Mouse (Mus musculus) midbrain, embryonic 15.5 days (tissue): ENCODE measurements around the gene Tmem59. TPM values are rescaled to one million over a fixed set of nuclear protein-coding genes. Genes with fewer than 3 reads are reported as not detected.

Source experiments
- ATAC-seq: fragments of 200-750 bp; cut with Nextera tagmentation; replicated peaks from 2 replicates; pipeline ENCODE4 v1.8.0; 2017; ENCODE audit warnings: moderate TSS enrichment
- H3K27ac ChIP-seq: fragments of 300-500 bp; sonication (generic); 2 replicates; pipeline ENCODE4 v1.5.1; 2015; ENCODE audit warnings: mild to moderate bottlenecking, inconsistent platforms
- H3K27me3 ChIP-seq: fragments of 300-500 bp; sonication (generic); replicated peaks from 2 replicates; pipeline ENCODE4 v1.6.1; 2015; ENCODE audit warnings: inconsistent platforms
- H3K36me3 ChIP-seq: fragments of 300-500 bp; sonication (generic); replicated peaks from 2 replicates; pipeline ENCODE4 v1.6.1; 2015; ENCODE audit warnings: inconsistent platforms
- H3K4me1 ChIP-seq: fragments of 300-500 bp; sonication (generic); 2 replicates; pipeline ENCODE4 v1.6.1; 2015; ENCODE audit warnings: inconsistent platforms
- H3K4me2 ChIP-seq: fragments of 300-500 bp; sonication (generic); 2 replicates; pipeline ENCODE4 v1.6.1; 2015; ENCODE audit warnings: inconsistent platforms, mild to moderate bottlenecking, moderate library complexity
- H3K4me3 ChIP-seq: fragments of 300-500 bp; sonication (generic); 2 replicates; pipeline ENCODE4 v1.5.1; 2015; ENCODE audit warnings: mild to moderate bottlenecking, inconsistent platforms
- H3K9ac ChIP-seq: fragments of 300-500 bp; sonication (generic); 2 replicates; pipeline ENCODE4 v1.6.1; 2015; ENCODE audit warnings: mild to moderate bottlenecking, inconsistent platforms
- H3K9me3 ChIP-seq: fragments of 300-500 bp; sonication (generic); 2 replicates; pipeline ENCODE4 v1.6.1; 2016; ENCODE audit warnings: inconsistent platforms
- WGBS: fragments of 180-500 bp; shearing (Covaris S2); methylation state at CpG from one replicate; pipeline ENCODE4 v1.1.7; 2015; ENCODE audit warnings: mixed read lengths; 5-methylcytosine and 5-hydroxymethylcytosine counted together
- polyA plus RNA-seq: library from polyadenylated mRNA; unstranded; fragments of >200 nt; fragmentation: Nextera tagmentation; extraction: Ambion mirVana; gene quantifications from 2 replicates; pipeline ENCODE4 v1.2.1, GENCODE M21; 2015

Gene Tmem59
- polyA plus RNA-seq, 1 experiment from 2014 or later = 346 TPM

- no peak overlapping the region for H3K27ac ChIP-seq
- no peak overlapping the region for H3K9ac ChIP-seq
- H3K4me3 ChIP-seq = no peak overlapping the region
- H3K36me3 ChIP-seq = 0 out of 2 replicates have a peak, but pooled peaks cover 2% of the 10 kb centered on the region
- no peaks in the 10 kb centered on the region for H3K4me1 ChIP-seq
- no peak overlapping the region for H3K4me2 ChIP-seq
- no peaks in the 10 kb centered on the region for H3K27me3 ChIP-seq
- 78% methylated on average over 12 of the region's 12 CpGs for WGBS
- ATAC-seq = no peak
- no peaks in the 10 kb centered on the region for H3K9me3 ChIP-seq
Observed at GRCm38 (mm10) chr4:107213279-107214011, 35.2 kb downstream of the Tmem59 start.

DNA sequence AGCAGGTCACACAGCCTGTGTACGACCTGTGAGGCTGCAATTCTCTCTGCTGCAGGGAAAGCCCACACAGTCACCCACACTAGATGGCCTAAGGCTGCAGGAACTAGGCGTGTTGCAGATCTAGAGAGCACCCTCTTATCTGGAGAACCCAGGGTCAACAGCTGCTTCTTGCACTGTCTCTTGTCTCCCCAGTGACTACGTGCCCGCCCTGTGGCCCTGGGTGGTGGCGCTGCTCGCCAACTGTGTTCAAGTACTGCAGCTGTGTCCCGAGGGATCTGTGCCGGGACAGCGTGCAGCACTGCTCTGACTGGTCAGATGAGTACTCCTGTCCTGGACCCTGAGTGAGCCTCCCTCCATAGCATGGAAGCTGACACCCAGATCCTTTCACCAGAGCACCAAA lies 39.4 kb downstream of the Tmem59 start:
- H3K9ac ChIP-seq = no peak overlapping the region
- no peak overlapping the region for H3K4me2 ChIP-seq
- H3K4me3 ChIP-seq = no peak overlapping the region
- H3K36me3 ChIP-seq = no peaks in the 10 kb centered on the region
- H3K4me1 ChIP-seq = no peaks in the 10 kb centered on the region
- H3K27me3 ChIP-seq = no peaks in the 10 kb centered on the region
- no peak overlapping the region for H3K27ac ChIP-seq
- 84% methylated on average over 9 of the region's 9 CpGs for WGBS
- H3K9me3 ChIP-seq = no peaks in the 10 kb centered on the region
- no peak for ATAC-seq

GRCm38 (mm10) chr4:107221524-107221923 lies 43.3 kb downstream of the Tmem59 start:
- H3K27ac ChIP-seq = no peak overlapping the region
- no peak overlapping the region for H3K4me3 ChIP-seq
- H3K9ac ChIP-seq = no peak overlapping the region
- H3K27me3 ChIP-seq = no peaks in the 10 kb centered on the region
- no peaks in the 10 kb centered on the region for H3K9me3 ChIP-seq
- no peaks in the 10 kb centered on the region for H3K4me1 ChIP-seq
- no peak for ATAC-seq
- H3K4me2 ChIP-seq = no peak overlapping the region
- no peaks in the 10 kb centered on the region for H3K36me3 ChIP-seq
- WGBS = 93% methylated on average over 5 of the region's 5 CpGs

DNA sequence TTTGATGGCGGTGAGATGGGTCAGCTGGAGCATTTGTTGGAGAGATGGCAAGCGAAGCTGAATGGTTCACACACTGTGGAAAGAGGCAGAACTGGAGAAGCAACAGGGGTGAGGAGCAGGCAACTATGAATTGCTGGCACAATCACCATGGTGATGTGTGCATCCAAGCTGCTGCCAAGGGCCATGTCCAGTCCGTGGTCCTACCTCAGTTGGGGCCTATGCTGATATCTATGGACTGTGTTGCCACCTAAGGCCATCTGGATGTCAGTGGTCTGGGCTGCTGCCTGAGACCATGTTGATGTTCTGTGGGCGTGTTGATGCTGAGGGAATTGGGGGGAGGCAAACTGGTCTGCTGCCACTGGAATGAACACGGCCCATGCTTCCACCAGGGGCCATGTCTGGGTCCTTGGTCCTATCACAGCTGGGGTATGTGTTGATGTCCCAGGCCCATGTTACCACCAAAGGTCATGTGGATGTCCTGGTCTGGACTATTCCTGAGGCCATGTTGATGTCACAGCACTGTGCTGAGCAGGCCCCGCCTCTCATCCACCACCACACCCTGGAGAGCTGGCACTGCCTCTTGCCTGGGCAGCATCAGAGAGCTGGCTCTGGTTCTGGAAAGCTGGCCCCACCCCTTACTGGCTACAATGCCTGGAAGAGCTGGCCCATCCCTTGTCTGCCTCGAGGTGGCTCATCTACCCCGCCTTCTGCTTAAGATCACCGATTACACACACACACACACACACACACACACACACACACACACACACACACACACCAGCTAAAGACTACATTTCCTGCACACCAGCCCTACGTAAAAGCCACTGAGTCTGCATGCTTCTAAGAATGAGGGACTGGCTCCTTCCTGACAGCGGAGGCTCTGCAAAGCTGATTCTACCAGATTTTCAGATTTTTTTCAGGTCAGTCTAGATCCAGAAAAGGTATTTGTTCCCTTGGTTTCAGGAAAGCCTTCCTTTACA lies 45.3 kb downstream of the Tmem59 start:
- ATAC-seq = no peak

GRCm38 (mm10) chr4:107226313-107226712 lies 48.1 kb downstream of the Tmem59 start:
- no peak for ATAC-seq
- 92% methylated on average over 2 of the region's 2 CpGs for WGBS

More for the DNA sequence above, 45.3 kb downstream of the Tmem59 start:
- H3K9me3 ChIP-seq = no peaks in the 10 kb centered on the region
- H3K4me2 ChIP-seq = no peak overlapping the region
- no peaks in the 10 kb centered on the region for H3K36me3 ChIP-seq
- no peak overlapping the region for H3K4me3 ChIP-seq
- H3K27ac ChIP-seq = no peak overlapping the region
- H3K9ac ChIP-seq = no peak overlapping the region
- H3K4me1 ChIP-seq = no peaks in the 10 kb centered on the region
- WGBS = 84% methylated on average over 11 of the region's 11 CpGs
- no peaks in the 10 kb centered on the region for H3K27me3 ChIP-seq

DNA sequence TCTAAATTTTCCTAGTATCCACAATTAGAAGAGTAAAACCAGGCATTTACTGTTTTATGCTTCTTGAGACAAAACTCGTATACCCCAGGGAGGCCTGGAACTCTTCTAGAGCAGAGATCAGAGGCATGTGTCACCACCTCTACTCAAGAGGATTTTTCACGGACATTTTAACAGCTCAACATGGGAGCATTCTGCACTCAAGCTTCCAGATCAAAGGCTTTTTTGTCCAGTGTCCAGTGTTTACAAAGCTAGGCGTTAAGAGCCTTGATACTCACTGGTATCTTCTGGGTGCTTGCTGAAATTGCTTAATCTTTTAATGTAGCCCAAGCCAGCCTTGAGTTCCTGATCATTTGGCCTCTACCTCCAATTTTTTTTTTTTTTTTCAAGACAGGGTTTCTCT lies 54.0 kb downstream of the Tmem59 start:
- no peak overlapping the region for H3K4me2 ChIP-seq
- H3K9ac ChIP-seq = no peak overlapping the region
- no peak for ATAC-seq
- WGBS = 43% methylated on average over 3 of the region's 3 CpGs
- H3K27me3 ChIP-seq = no peaks in the 10 kb centered on the region
- no peaks in the 10 kb centered on the region for H3K9me3 ChIP-seq
- H3K27ac ChIP-seq = no peak overlapping the region
- H3K4me3 ChIP-seq = no peak overlapping the region
- H3K4me1 ChIP-seq = no peaks in the 10 kb centered on the region
- H3K36me3 ChIP-seq = peaks cover 27% of the 10 kb centered on the region

More at GRCm38 (mm10) chr4:107226313-107226712, 48.1 kb downstream of the Tmem59 start:
- H3K27ac ChIP-seq = no peak overlapping the region
- no peaks in the 10 kb centered on the region for H3K27me3 ChIP-seq
- H3K4me2 ChIP-seq = no peak overlapping the region
- no peak overlapping the region for H3K4me3 ChIP-seq
- no peaks in the 10 kb centered on the region for H3K36me3 ChIP-seq
- no peak overlapping the region for H3K9ac ChIP-seq
- H3K4me1 ChIP-seq = no peaks in the 10 kb centered on the region
- no peaks in the 10 kb centered on the region for H3K9me3 ChIP-seq

DNA sequence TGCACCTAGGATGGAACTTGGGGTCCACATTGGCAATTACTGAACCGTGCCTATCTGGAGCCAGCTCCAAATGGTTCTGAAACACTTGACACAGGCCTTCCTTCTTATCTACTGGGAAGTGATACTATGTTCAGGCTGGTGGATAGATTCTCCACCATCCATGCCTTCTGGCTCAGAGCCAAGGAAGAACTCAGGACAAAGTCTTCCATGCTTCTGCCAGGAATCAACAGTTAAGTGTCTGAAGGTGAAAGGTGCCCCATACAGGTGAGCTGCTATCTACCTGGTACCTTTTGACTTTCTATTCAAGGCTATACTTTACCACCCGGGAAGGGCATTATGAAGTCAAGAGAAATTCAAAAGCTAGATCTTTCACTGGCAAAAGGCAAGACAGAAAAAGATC lies 60.1 kb downstream of the Tmem59 start:
- no peak overlapping the region for H3K27ac ChIP-seq
- H3K9ac ChIP-seq = no peak overlapping the region
- H3K36me3 ChIP-seq = peaks cover 37% of the 10 kb centered on the region
- no peak overlapping the region for H3K4me3 ChIP-seq
- no peaks in the 10 kb centered on the region for H3K27me3 ChIP-seq
- H3K4me1 ChIP-seq = no peaks in the 10 kb centered on the region
- 92% methylated on average over 2 of the region's 2 CpGs for WGBS
- ATAC-seq = no peak
- H3K4me2 ChIP-seq = no peak overlapping the region
- H3K9me3 ChIP-seq = no peaks in the 10 kb centered on the region

DNA sequence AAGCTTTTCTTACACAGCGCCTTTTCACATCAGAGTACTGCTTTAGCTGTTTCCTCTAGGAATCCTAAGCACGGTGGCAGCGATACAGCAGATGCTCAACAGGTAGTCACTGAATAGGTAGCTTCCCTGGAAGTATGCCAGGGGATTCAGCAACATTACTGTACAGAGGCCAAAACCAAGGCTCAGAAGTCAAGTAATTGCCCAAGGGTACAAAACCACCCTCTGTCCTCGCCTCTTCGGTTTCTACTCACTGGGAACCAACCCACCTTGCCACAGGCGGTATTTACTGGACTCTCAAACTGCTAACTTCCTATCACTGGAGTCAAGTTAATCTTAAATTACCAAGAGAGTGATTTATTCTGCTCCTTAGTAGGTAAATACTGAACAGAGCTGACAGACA lies 62.0 kb downstream of the Tmem59 start:
- Histone ChIP-seq H3K4me3 (no peak overlapping the region), H3K27me3 (no peaks in the 10 kb centered on the region), H3K4me1 (peaks cover 11% of the 10 kb centered on the region), H3K4me2 (no peak overlapping the region), H3K9me3 (no peaks in the 10 kb centered on the region), H3K27ac (no peak overlapping the region), H3K9ac (no peak overlapping the region), H3K36me3 (peaks cover 21% of the 10 kb centered on the region)
- no peak for ATAC-seq
- WGBS = over 99% methylated on average over 6 of the region's 6 CpGs

GRCm38 (mm10) chr4:107243365-107244333 lies 65.5 kb downstream of the Tmem59 start:
- Histone ChIP-seq H3K4me1 (peaks cover 11% of the 10 kb centered on the region), H3K4me3 (no peak overlapping the region), H3K9ac (no peak overlapping the region), H3K27me3 (no peaks in the 10 kb centered on the region), H3K4me2 (no peak overlapping the region), H3K9me3 (no peaks in the 10 kb centered on the region), H3K27ac (no peak overlapping the region), H3K36me3 (peaks cover 18% of the 10 kb centered on the region)
- no peak for ATAC-seq
- WGBS = 58% methylated on average over 6 of the region's 6 CpGs

GRCm38 (mm10) chr4:107245368-107245767 lies 67.2 kb downstream of the Tmem59 start:
- no peak for ATAC-seq
- H3K9ac ChIP-seq = no peak overlapping the region
- H3K4me1 ChIP-seq = peaks cover 22% of the 10 kb centered on the region
- H3K27me3 ChIP-seq = no peaks in the 10 kb centered on the region
- H3K4me3 ChIP-seq = no peak overlapping the region
- WGBS = 45% methylated on average over 2 of the region's 2 CpGs
- H3K36me3 ChIP-seq = peaks cover 10% of the 10 kb centered on the region
- H3K27ac ChIP-seq = no peak overlapping the region
- H3K9me3 ChIP-seq = no peaks in the 10 kb centered on the region
- H3K4me2 ChIP-seq = no peak overlapping the region

DNA sequence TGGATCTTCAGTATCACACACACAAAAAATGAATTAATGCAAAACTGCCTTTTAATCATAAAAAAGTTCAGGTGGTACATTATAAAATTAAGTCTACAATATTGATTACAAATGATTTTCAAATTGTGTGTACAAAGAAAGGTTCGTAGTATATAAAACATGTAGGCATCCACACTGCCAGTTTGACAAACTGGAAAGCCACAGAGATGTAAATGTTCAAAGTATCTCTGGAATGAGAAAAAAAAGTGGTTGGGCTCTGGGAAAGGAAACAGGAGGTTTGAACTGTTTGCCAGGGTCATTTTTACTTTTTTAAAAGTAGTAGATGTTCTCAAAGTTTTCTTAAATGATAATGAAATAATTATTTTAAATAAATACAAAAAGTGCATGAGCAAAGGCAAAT lies 67.8 kb downstream of the Tmem59 start:
- H3K9me3 ChIP-seq = no peaks in the 10 kb centered on the region
- no peak overlapping the region for H3K27ac ChIP-seq
- 86% methylated on average over 1 of the region's 1 CpGs for WGBS
- H3K27me3 ChIP-seq = no peaks in the 10 kb centered on the region
- H3K4me2 ChIP-seq = no peak overlapping the region
- ATAC-seq = no peak
- H3K4me1 ChIP-seq = peaks cover 25% of the 10 kb centered on the region
- H3K9ac ChIP-seq = no peak overlapping the region
- peaks cover 4% of the 10 kb centered on the region; the same call in 1 of the 2 replicates for H3K36me3 ChIP-seq
- H3K4me3 ChIP-seq = no peak overlapping the region
